Mouse (Mus musculus) heart, postnatal 0 days (tissue): ENCODE results near the gene Cpd.

Experiments used
- CTCF ChIP-seq: IDR thresholded peaks from 2 replicates; pipeline ENCODE4 v1.5.1; 2016; ENCODE audit warnings: antibody characterized with exemption, control low read depth, low read depth
- EP300 ChIP-seq: IDR thresholded peaks from 2 replicates; pipeline ENCODE4 v1.6.1; 2016; ENCODE audit warnings: antibody characterized with exemption, low read depth

DNA sequence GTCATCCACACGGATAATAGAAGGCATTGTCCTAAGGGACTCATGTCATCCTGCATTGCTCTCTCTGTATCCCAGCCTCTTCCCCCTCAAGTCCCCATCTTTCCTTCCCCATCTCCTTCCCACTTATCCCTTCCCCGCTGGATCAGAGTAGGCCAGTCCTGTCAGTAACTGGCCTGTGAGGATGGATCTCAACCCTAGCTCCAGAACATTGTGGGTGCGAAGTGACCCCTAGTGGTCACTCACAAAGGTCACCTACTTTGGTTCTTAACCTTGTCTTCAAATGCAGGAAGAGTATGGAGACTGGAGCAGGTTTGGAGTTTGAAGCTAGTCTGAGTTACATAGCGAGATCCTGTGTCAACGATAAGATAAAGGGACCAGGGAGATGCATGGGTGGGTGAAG is 47.4 kb upstream of the Cpd start:
- TF ChIP-seq CTCF = peak; percentile 97
- TF ChIP-seq EP300 = no peak
